Mouse (Mus musculus) bone marrow, adult 2 months (tissue): ENCODE results near the gene Exosc8.

Experiments used
- CTCF ChIP-seq: fragments of 200-500 bp; IDR thresholded peaks from 2 replicates; pipeline ENCODE4 v1.5.1; 2011; ENCODE audit warnings: low read length, control low read depth; ENCODE audit not compliant: control insufficient read depth, insufficient read depth
- POLR2A ChIP-seq: fragments of 200-500 bp; IDR thresholded peaks from 2 replicates; pipeline ENCODE4 v1.6.1; 2011; ENCODE audit warnings: low read depth, mild to moderate bottlenecking, control low read depth, low read length, borderline replicate concordance; ENCODE audit not compliant: control insufficient read depth

DNA sequence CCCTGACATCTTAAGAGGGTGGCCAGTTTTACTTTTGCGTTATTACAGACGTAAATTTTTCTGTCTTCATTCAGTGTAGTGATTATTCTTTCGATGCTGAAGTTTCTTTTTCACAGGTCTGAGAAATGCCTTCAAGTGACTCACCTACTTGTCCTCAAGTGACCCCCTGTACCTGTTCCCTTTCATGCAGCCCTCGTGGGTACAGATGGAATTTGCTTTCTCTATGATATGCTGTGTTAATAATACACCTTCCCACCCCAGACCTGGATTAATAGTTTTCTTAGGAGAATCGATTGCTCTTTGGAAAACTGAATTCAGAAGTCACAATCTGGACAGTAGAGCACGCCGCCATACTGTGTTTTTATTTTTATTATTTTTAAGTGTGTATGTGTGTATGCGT lies 2.1 kb upstream of the Exosc8 start:
- TF ChIP-seq POLR2A: no peak
- no peak for TF ChIP-seq CTCF
